Mouse (Mus musculus): ENCODE data around the gene Hspb11. TPM values are rescaled to one million over a fixed set of nuclear protein-coding genes. Genes with fewer than 3 reads are reported as not detected.
A peak's percentile ranks its signal among the peaks of the same experiment; 100 is the strongest.

Hspb11 gene
- total RNA-seq (2021): 1 to 10 TPM; 9.2 to 9.7 TPM
- long read RNA-seq, experiment 1, transcript Hspb11-201 (6 exons, 608 nt): major isoform, 5 of 12 reads
- long read RNA-seq, experiment 1, transcript Hspb11-202 (6 exons, 607 nt): major isoform, 5 of 12 reads
- long read RNA-seq, experiment 1, partial matches to known transcripts: 0 of 12 reads
- long read RNA-seq, experiment 1, other reads (novel, unspliced or antisense): 1 of 12 reads
- long read RNA-seq, experiment 2, partial matches to known transcripts: 0 of 6 reads
- long read RNA-seq, experiment 2, other reads (novel, unspliced or antisense): 3 of 6 reads

- peak; percentile 92 for DNase-seq (ENCODE audit: low spot score)
These were observed at the start of gene Hspb11, which contains the start of gene Lrrc42 for GRCm38 (mm10) chr4:107253125-107254091. Hspb11 (plus strand) TSS chr4:107253593. Lrrc42 (minus strand) TSS chr4:107253532.

- DNase-seq (ENCODE audit: low spot score): no peak
These were observed 46.4 kb upstream of the Hspb11 start for GRCm38 (mm10) chr4:107207016-107207415.

- no peak for DNase-seq (ENCODE audit: low spot score)
These were observed 44.5 kb upstream of the Hspb11 start, which contains the start of gene Ldlrad1 for GRCm38 (mm10) chr4:107208880-107209279. Ldlrad1 (plus strand) TSS chr4:107209180.

- DNase-seq (ENCODE audit: low spot score): no peak
These were observed 42.8 kb upstream of the Hspb11 start for GRCm38 (mm10) chr4:107210483-107211097.

GRCm38 (mm10) chr4:107211465-107211864 lies 41.9 kb upstream of the Hspb11 start:
- DNase-seq (ENCODE audit: low spot score): no peak

GRCm38 (mm10) chr4:107211936-107212335 lies 41.5 kb upstream of the Hspb11 start:
- no peak for DNase-seq (ENCODE audit: low spot score)

- DNase-seq (ENCODE audit: low spot score): no peak
These were observed 39.9 kb upstream of the Hspb11 start for GRCm38 (mm10) chr4:107213279-107214011.

- no peak for DNase-seq (ENCODE audit: low spot score)
These were observed 35.8 kb upstream of the Hspb11 start for GRCm38 (mm10) chr4:107217574-107217973.

- DNase-seq (ENCODE audit: low spot score): no peak
These were observed 31.9 kb upstream of the Hspb11 start for GRCm38 (mm10) chr4:107221524-107221923.

- DNase-seq (ENCODE audit: low spot score): peak; percentile 37
These were observed 29.9 kb upstream of the Hspb11 start for GRCm38 (mm10) chr4:107223225-107224204.

- DNase-seq (ENCODE audit: low spot score): no peak
These were observed 27.1 kb upstream of the Hspb11 start for GRCm38 (mm10) chr4:107226313-107226712.

GRCm38 (mm10) chr4:107232219-107232618 lies 21.2 kb upstream of the Hspb11 start:
- DNase-seq (ENCODE audit: low spot score): no peak

GRCm38 (mm10) chr4:107238253-107238652 lies 15.1 kb upstream of the Hspb11 start:
- DNase-seq (ENCODE audit: low spot score): no peak

- DNase-seq (ENCODE audit: low spot score): no peak
These were observed 13.2 kb upstream of the Hspb11 start for GRCm38 (mm10) chr4:107240196-107240595.

- DNase-seq (ENCODE audit: low spot score): no peak
These were observed 9.7 kb upstream of the Hspb11 start for GRCm38 (mm10) chr4:107243365-107244333.

- no peak for DNase-seq (ENCODE audit: low spot score)
These were observed 8.0 kb upstream of the Hspb11 start for GRCm38 (mm10) chr4:107245368-107245767.

GRCm38 (mm10) chr4:107246040-107246439 lies 7.4 kb upstream of the Hspb11 start:
- no peak for DNase-seq (ENCODE audit: low spot score)

- no peak for DNase-seq (ENCODE audit: low spot score)
These were observed 6.3 kb upstream of the Hspb11 start for GRCm38 (mm10) chr4:107247110-107247509.

GRCm38 (mm10) chr4:107248061-107248460 lies 5.3 kb upstream of the Hspb11 start:
- no peak for DNase-seq (ENCODE audit: low spot score)

Data from gastrocnemius, adult 18-20 months (tissue).